Mouse (Mus musculus) lung, embryonic 14.5 days (tissue): ENCODE measurements around the gene Dock4. TPM values are rescaled to one million over a fixed set of nuclear protein-coding genes. Genes with fewer than 3 reads are reported as not detected.

Source experiments
- ATAC-seq: fragments of 200-750 bp; cut with Nextera tagmentation; 2 replicates; pipeline ENCODE4 v1.8.0; 2017; ENCODE audit warnings: mild to moderate bottlenecking, moderate TSS enrichment, moderate library complexity; ENCODE audit not compliant: insufficient read depth
- DNase-seq: peaks from one replicate; pipeline ENCODE4 v3.0.0-alpha.2; 2015
- H3K27ac ChIP-seq: fragments of 300-500 bp; sonication (generic); 2 replicates; pipeline ENCODE4 v1.5.1; 2014; ENCODE audit warnings: low read depth, mild to moderate bottlenecking, moderate library complexity
- H3K27me3 ChIP-seq: fragments of 300-500 bp; sonication (generic); 2 replicates; pipeline ENCODE4 v1.6.1; 2014; ENCODE audit warnings: low read length, control low read depth; ENCODE audit not compliant: insufficient read depth
- H3K36me3 ChIP-seq: fragments of 300-500 bp; sonication (generic); 2 replicates; pipeline ENCODE4 v1.6.1; 2014; ENCODE audit warnings: control low read depth; ENCODE audit not compliant: insufficient read depth
- H3K4me1 ChIP-seq: fragments of 300-500 bp; sonication (generic); 2 replicates; pipeline ENCODE4 v1.6.1; 2014; ENCODE audit warnings: antibody characterized with exemption, control low read depth; ENCODE audit not compliant: insufficient read depth
- H3K4me2 ChIP-seq: fragments of 300-500 bp; sonication (generic); 2 replicates; pipeline ENCODE4 v1.6.1; 2014; ENCODE audit warnings: mild to moderate bottlenecking
- H3K4me3 ChIP-seq: fragments of 300-500 bp; sonication (generic); 2 replicates; pipeline ENCODE4 v1.5.1; 2014; ENCODE audit warnings: low read depth, low read length
- H3K9ac ChIP-seq: fragments of 300-500 bp; sonication (generic); 2 replicates; pipeline ENCODE4 v1.6.1; 2014
- H3K9me3 ChIP-seq: fragments of 300-500 bp; sonication (generic); 2 replicates; pipeline ENCODE4 v1.6.1; 2016; ENCODE audit warnings: low read depth, low read length, control low read depth
- CTCF ChIP-seq: IDR thresholded peaks from 2 replicates; pipeline ENCODE4 v1.5.1; 2016; ENCODE audit warnings: antibody characterized with exemption, low read depth
- WGBS: fragments of 180-500 bp; shearing (Covaris S2); extraction: QIAGEN DNeasy Blood & Tissue Kit; methylation state at CpG from one replicate; pipeline ENCODE4 v1.1.7; 2014; 5-methylcytosine and 5-hydroxymethylcytosine counted together
- polyA plus RNA-seq: library from polyadenylated mRNA; unstranded; fragments of >200 nt; fragmentation: Nextera tagmentation; extraction: Ambion mirVana; gene quantifications from 2 replicates; pipeline ENCODE4 v1.2.1, GENCODE M21; 2014

Gene Dock4
- polyA plus RNA-seq, 1 experiment from 2014 or later: 28.9 TPM

GRCm38 (mm10) chr12:40829269-40829668, 383.5 kb downstream of the Dock4 start:
- ATAC-seq (no peak), DNase-seq (no peak)
- TF ChIP-seq CTCF: no peak
- H3K4me1 ChIP-seq: peaks cover 2% of the 10 kb centered on the region; the same call in 1 of the 2 replicates
- H3K27ac ChIP-seq: no peak overlapping the region
- H3K36me3 ChIP-seq: peaks cover 12% of the 10 kb centered on the region; the same call in 1 of the 2 replicates
- H3K27me3 ChIP-seq: no peaks in the 10 kb centered on the region
- H3K4me3 ChIP-seq: no peak overlapping the region
- 65% methylated on average over 1 of the region's 1 CpGs for WGBS
- H3K4me2 ChIP-seq: no peak overlapping the region
- no peaks in the 10 kb centered on the region for H3K9me3 ChIP-seq
- no peak overlapping the region for H3K9ac ChIP-seq

- Histone ChIP-seq H3K9me3 (no peaks in the 10 kb centered on the region), H3K4me2 (no peak overlapping the region), H3K9ac (no peak overlapping the region), H3K4me3 (no peak overlapping the region), H3K4me1 (no peaks in the 10 kb centered on the region), H3K27ac (no peak overlapping the region), H3K36me3 (peaks cover 16% of the 10 kb centered on the region; the same call in 1 of the 2 replicates), H3K27me3 (no peaks in the 10 kb centered on the region)
- no peak for ATAC-seq
- WGBS: 76% methylated on average over 8 of the region's 8 CpGs
- peak; percentile 72 for DNase-seq
- TF ChIP-seq CTCF: peak; percentile 70
These were observed 386.4 kb downstream of the Dock4 start for GRCm38 (mm10) chr12:40832157-40832556.

DNA sequence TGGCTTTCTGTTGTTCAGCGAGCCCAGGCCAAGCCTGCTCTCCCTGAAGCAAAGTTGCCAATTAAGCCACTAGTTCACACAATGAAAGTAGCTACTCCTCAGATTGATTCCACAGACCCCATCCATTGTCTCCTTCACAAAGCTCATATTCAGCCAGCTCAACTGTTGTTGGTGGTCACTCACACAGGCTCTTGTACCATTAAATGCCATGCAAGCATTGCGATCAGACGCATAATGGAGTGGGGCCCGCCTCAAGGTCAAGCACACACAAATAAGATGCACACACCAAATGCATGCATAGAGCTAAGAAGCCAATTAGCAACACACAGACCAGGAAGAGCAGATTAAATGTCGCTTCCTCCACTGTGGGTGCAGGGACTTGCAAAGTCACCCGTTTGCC, 391.2 kb downstream of the Dock4 start:
- Histone ChIP-seq H3K4me3 (no peak overlapping the region), H3K9me3 (no peaks in the 10 kb centered on the region), H3K27ac (no peak overlapping the region), H3K27me3 (no peaks in the 10 kb centered on the region), H3K9ac (no peak overlapping the region), H3K4me2 (no peak overlapping the region), H3K4me1 (peaks cover 9% of the 10 kb centered on the region), H3K36me3 (peaks cover 10% of the 10 kb centered on the region; the same call in 1 of the 2 replicates)
- DNase-seq: no peak
- ATAC-seq: no peak
- WGBS: 84% methylated on average over 6 of the region's 6 CpGs
- no peak for TF ChIP-seq CTCF

- Histone ChIP-seq H3K4me2 (no peak overlapping the region), H3K4me3 (no peak overlapping the region), H3K9me3 (no peaks in the 10 kb centered on the region), H3K36me3 (peaks cover 6% of the 10 kb centered on the region; the same call in 1 of the 2 replicates), H3K27me3 (no peaks in the 10 kb centered on the region), H3K4me1 (peaks cover 9% of the 10 kb centered on the region), H3K9ac (no peak overlapping the region), H3K27ac (no peak overlapping the region)
- TF ChIP-seq CTCF: peak; percentile 88
- 2% methylated on average over 8 of the region's 8 CpGs for WGBS
- peak; percentile 90 for DNase-seq
- ATAC-seq: peak; percentile 49; the same call in 1 of the 2 replicates
These were observed 392.0 kb downstream of the Dock4 start for GRCm38 (mm10) chr12:40837597-40838337.

DNA sequence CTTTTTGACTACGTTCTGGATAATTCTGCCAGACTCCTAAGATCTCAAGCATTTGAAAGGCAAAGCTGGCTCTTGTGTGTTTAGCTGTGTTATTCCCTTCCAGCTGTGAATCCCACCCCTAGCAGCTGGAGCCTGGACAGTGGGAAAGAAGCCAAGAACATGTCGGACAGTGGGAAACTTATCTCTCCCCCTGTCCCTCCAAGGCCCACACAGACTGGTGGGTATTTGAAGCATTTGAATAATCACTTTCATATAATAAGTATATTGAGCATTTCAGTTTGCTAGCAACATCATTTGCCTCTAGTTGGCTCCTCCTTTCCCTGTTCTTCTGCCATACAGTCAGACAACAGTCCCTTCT, 392.6 kb downstream of the Dock4 start:
- TF ChIP-seq CTCF: no peak
- Histone ChIP-seq H3K4me1 (peaks cover 9% of the 10 kb centered on the region), H3K36me3 (peaks cover 4% of the 10 kb centered on the region; the same call in 1 of the 2 replicates), H3K9ac (no peak overlapping the region), H3K4me2 (no peak overlapping the region), H3K27me3 (no peaks in the 10 kb centered on the region), H3K9me3 (no peaks in the 10 kb centered on the region), H3K4me3 (no peak overlapping the region), H3K27ac (no peak overlapping the region)
- ATAC-seq (peak; percentile 73), DNase-seq (peak; percentile 80)
- 41% methylated on average over 2 of the region's 2 CpGs for WGBS

- no peak overlapping the region for H3K4me3 ChIP-seq
- DNase-seq (peak; percentile 86), ATAC-seq (peak; percentile 26; the same call in 1 of the 2 replicates)
- no peaks in the 10 kb centered on the region for H3K27me3 ChIP-seq
- peaks cover 9% of the 10 kb centered on the region for H3K4me1 ChIP-seq
- TF ChIP-seq CTCF: no peak
- no peak overlapping the region for H3K4me2 ChIP-seq
- 61% methylated on average over 5 of the region's 5 CpGs for WGBS
- no peaks in the 10 kb centered on the region for H3K9me3 ChIP-seq
- H3K36me3 ChIP-seq: peaks cover 4% of the 10 kb centered on the region; the same call in 1 of the 2 replicates
- H3K9ac ChIP-seq: no peak overlapping the region
- H3K27ac ChIP-seq: peak overlapping the region; percentile 32; the same call in 1 of the 2 replicates
These were observed 393.2 kb downstream of the Dock4 start for GRCm38 (mm10) chr12:40838940-40839339.

- Histone ChIP-seq H3K9ac (no peak overlapping the region), H3K4me2 (no peak overlapping the region), H3K27me3 (no peaks in the 10 kb centered on the region), H3K4me3 (no peak overlapping the region), H3K27ac (0 out of 2 replicates have a peak overlapping the region, but pooled peaks have one; percentile 37), H3K9me3 (no peaks in the 10 kb centered on the region), H3K4me1 (peaks cover 9% of the 10 kb centered on the region), H3K36me3 (no peaks in the 10 kb centered on the region; the same call in 1 of the 2 replicates)
- no peak for TF ChIP-seq CTCF
- ATAC-seq (peak; percentile 67; the same call in 1 of the 2 replicates), DNase-seq (peak; percentile 61)
- WGBS: 49% methylated on average over 4 of the region's 4 CpGs
These were observed 394.1 kb downstream of the Dock4 start for GRCm38 (mm10) chr12:40839817-40840216.
